Mouse (Mus musculus) right cerebral cortex, postnatal 14 days (tissue): Measurements from ENCODE around the gene Naaladl1.
A peak's percentile ranks its signal among the peaks of the same experiment; 100 is the strongest.
"Not testable (repeated sequence)": the region's sequence is repeated elsewhere in the genome, so short reads cannot be mapped to it uniquely, and the experiment has no call there.

Experiments used
- DNase-seq: peaks from one replicate; pipeline ENCODE4 v3.0.0; 2022

Gene Naaladl1

DNA sequence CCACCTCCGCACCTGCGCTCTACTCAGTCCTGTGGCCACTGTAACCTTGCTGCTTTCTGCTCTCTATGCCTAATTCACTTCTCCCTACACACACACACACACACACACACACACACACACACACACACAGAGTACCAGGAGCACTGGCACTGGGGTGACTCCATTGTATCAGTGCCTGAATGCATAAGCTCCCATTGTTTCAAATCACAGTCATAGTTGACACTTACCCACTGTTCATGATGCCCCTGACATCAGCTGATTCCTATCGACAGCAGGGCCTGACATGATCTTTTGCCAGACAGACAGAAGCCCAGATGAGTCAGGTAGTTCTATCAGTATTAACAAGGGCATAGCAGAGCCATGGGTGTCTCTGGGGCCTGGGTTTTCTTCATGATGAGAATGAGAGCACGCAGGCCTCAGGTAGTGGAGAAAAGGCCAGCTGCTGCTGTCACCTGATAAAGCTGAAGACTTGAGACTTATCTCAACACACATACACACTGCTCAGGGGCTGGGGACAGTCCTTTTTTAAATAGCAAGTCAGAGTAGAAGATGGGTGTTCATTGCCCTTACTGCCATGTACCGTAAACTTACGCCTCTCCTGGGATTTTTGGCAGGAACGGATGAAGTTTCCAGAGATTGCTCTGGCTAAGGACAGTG is 26.7 kb downstream of the Naaladl1 start:
- DNase-seq = no peak

DNA sequence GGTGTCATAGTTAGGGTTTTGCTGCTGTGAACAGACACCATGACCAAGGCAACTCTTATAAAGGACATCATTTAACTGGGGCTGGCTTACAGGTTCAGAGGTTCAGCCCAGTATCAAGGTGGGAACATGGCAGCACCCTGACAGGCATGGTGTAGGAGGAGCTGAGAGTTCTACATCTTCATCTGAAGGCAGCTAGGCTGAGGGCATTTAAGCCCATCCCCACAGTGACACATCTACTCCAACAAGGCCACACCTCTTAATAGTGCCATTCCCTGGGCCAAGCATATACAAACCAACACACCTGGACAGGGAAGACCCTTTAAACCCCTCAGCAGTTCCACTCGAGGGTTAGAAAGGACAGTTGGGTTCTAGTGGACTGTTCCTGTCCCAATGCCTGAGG is 27.6 kb downstream of the Naaladl1 start:
- not testable (repeated sequence) for DNase-seq

DNA sequence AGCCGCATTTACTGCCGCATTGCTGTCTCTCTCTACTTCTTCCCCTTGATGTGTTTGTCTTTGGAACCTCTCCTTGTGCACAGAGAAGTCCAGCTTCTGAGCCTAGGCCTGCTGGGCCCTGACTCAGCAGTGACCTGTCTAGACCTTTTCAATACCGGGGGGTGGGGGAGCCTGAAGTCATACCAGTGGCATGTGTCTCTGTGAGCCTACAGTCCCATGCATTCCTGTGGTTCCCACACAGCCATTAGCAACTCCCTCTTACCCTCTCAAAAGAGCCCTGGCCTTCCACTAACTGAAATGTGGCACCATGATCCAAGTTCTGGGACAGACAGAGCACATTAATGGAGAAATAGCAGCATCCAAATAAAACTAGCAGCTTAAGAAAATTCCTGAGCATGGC is 30.8 kb downstream of the Naaladl1 start:
- DNase-seq = no peak

DNA sequence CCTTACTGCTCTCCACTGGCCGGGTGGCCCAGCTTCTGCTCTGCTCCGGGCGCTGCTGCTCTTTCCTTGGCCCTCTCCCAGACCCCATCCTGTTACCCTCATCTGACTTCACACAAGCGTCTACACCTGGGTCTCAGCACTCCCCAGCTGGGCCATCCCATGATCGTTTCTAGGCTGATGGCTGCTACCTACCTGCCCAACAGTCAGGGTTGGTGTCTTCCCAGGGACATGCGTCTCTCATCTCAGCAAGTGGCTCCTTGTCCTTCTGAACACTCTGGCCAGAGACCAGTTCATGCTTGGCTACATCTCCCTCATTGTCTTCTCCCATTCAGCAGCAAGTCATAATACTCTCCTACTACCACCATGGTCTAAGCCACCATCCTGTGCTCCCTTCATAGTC is 34.1 kb downstream of the Naaladl1 start:
- DNase-seq = no peak

- DNase-seq = no peak
These were observed 34.7 kb downstream of the Naaladl1 start for GRCm38 (mm10) chr19:6140374-6140677.

GRCm38 (mm10) chr19:6140678-6141393 is 35.3 kb downstream of the Naaladl1 start, which contains the start of gene Batf2:
Gene Batf2, plus strand, starts transcription at chr19:6140983.
- DNase-seq = peak; percentile 93

DNA sequence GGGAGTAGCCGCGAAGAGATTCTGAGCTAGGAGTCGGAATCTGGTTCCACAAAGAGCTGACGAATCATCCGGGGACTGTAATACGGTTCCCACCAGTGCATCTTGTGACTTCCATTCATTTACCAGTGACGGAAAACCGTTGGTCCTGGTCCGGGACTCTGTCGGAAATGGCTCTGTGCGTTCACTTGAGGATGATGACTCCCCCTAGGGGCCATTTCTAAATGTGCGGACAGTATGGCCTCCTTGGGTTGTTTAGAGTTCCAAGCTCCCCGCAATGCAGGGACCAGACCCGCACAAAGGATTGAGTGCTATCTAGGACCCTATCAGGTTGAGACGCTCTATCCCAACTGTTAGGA is 35.8 kb downstream of the Naaladl1 start, which contains the start of gene Arl2:
TSS of gene Arl2 (minus strand) at position 155 of the 356 bp plus-strand sequence.
- DNase-seq = peak; percentile 74

GRCm38 (mm10) chr19:6144842-6145241 is 39.3 kb downstream of the Naaladl1 start:
- no peak for DNase-seq

GRCm38 (mm10) chr19:6155174-6155573 is 49.6 kb downstream of the Naaladl1 start:
- DNase-seq = no peak

- DNase-seq = no peak
These were observed 50.8 kb downstream of the Naaladl1 start for GRCm38 (mm10) chr19:6156372-6156771.

DNA sequence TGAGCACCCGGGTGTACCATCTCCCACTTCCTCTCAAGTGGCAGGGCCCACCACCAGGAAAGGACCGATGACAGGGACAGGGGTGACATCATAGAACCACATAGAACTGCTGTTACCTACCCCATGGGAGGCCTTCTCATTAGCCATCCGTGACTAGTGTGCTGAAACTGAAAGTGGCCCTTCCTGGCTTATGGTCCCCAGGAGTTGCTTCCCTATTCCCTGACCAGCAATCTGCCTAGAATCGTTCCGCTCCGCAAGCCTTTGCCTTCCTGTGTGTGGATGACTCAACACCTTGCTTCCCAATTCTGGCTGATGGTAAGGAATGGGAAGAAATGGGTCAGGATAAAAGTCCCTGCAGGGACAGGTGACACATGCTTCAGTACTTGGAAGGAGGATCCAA is 51.6 kb downstream of the Naaladl1 start:
- DNase-seq = no peak

DNA sequence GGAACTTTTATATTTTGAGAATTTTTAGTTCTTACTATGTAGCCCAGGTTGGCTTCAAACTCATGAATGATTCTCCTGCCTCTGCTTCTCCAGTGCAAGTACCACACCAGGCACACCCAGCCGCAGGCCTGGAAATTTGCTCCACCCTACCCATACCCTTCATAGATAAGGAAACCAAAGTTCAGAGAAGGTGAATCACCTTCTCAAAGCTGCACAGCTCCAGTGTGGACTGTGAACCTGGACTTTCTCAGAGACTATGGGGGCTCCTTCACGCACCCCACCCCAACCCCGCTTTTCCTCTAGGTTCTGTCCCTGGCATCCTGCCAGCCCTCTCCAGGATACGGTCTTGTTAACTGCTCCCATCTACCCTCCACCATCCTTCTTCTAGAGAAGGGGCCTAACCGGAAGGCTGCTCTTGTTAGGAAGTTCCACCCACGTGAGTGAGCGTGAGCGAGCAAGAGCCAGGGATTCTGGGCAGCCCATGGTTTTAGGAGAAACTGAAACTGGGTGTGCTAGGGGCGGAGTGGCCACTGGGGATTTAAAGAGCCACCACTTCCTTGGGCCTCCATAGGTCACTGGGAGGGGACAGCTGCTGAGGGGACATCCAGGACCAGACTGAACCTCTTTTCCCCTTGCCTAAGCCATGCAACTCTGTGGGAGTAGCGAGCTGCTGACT is 58.4 kb downstream of the Naaladl1 start:
- no peak for DNase-seq
